Mouse (Mus musculus): ENCODE measurements around the gene Rnase11.
A peak's percentile ranks its signal among the peaks of the same experiment; 100 is the strongest.
"Not testable (repeated sequence)": the region's sequence is repeated elsewhere in the genome, so short reads cannot be mapped to it uniquely, and the experiment has no call there.

Rnase11 gene

GRCm38 (mm10) chr14:51079180-51079579 lies 29.2 kb upstream of the Rnase11 start:
- DNase-seq, result no peak

DNA sequence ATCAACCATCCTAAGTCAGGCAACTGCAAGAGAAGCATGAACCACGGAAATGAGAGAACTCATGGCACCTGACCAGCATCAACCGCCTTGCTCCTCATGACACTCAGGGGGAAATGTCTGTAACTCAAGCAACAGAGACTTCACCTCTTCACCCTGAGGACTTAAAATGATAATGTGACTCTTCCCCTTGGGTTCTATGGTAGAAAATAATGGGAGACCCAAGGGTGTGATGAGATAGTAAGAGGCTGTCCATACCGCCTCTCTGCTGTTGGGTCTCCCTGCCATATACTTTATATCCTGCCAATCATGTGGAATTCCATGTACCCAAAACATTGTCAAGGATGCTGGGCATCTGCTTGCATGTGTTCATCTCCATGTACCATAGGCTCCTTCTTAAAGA lies 24.4 kb upstream of the Rnase11 start, which contains the start of gene Olfr750:
Gene Olfr750 (minus strand): TSS at position 101 of the 400 bp plus-strand sequence.
- DNase-seq, result no peak

GRCm38 (mm10) chr14:51069617-51070016 lies 19.7 kb upstream of the Rnase11 start:
- peak in 1 of 2 experiments; percentile 20 for DNase-seq

- DNase-seq, result no peak
These were observed 19.0 kb upstream of the Rnase11 start for GRCm38 (mm10) chr14:51068956-51069355.

- no peak for DNase-seq
These were observed 10.8 kb upstream of the Rnase11 start for GRCm38 (mm10) chr14:51060761-51061160.

GRCm38 (mm10) chr14:51057401-51057831 lies 7.5 kb upstream of the Rnase11 start, which contains the start of gene Rnase12:
TSS of gene Rnase12 (minus strand) at chr14:51057661.
- no peak for DNase-seq

DNA sequence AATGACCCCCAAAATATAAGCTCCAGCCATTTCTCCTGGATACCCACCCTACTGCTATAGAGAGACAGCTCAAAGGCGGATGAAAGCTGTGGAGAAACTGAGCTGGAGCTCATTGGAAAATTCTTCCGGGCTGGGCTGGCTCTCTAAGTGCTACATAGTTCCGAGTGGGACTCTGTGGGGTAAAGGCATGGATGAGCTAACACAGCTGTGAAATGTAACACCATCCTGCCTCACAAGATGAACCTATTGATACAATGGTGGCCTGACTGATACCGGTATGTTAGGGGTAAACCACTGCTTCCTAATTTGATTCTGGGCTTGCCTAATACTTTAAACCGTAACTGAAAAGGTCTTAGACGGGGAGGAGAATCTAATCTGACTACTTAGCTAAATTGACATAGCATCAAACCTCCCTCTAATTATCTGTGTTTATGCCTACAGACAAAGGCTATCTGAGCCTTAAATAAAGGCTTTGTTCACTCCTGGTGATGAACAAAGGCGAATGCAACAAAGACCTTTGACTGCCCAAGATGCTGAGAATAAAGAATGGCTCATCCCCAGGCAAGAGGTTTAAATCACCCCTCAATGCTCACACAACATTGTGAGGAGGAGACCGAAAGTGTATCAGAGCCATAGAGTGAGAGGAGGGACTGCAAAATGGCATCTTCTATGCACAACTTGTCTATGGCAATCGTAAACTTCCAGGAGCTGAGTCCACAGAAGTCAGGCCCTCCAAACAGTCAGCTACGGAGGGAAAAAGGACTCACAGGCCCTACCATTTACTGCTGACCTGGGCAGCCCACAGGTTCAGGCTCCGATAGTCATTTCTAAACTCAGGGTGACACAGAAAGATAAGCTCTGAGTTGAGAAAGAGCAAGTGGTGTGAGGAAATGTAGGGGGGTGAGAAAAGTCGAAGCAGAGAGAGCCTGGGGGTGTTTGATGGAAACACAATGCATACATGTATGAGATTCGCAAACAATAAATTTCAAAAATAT lies 4.6 kb upstream of the Rnase11 start:
- DNase-seq, result no peak

DNA sequence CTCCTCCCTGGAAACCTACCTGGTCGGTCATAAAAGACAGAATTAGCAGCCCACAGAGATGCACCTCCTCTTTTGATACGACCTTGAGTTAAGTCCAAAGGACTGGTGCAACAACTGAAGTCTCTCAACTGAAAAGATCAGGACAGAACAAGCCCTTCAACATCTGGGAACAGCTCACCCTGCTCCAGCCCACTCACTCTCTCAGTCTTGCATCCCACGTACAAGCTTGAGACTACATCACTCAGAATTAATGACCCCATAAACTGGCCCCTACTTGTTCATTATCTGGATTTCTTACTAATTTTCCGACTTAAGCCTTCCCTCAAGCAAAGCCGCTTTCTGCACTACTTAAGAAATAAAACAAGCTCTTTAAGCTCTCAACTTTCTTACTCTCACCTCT lies 3.2 kb upstream of the Rnase11 start:
- DNase-seq, result no peak

DNA sequence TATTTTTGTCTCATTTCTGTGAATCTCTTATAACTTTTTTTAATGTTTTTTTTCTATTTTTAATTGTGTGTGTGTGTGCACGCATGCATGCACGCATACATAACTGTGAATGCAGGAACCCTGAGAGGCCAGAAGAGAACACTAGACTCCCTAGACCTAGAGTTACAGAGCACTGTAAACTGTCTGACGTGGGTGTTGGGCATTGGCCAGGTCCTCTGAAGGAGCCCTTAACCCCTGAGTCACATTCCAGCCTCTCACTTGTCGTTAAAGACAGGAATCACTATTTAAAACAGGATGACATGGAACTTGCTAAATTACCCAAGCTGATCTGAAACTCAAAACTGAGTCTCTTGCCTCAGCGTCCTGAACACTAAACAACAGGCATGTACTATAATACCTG lies 2.0 kb upstream of the Rnase11 start:
- no peak for DNase-seq

DNA sequence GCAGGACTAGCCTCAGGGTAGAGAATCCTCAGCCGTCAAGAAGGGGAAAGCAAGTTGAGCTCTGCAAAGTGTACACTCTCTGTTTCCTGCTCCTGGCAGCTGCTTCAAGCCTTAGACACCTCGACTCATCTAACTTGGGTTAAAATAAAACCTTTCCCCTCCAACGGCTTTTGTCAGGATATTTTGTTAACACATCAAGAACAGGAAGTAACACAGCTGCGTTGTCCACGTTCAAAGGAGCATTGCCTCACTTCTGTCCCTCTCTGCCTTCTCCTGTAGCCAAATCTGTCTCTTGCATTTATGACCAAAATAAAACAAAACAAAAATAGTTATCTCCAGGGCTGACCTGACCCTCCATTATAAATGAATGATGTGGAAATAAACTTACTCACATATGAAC lies 2.1 kb downstream of the Rnase11 start:
- no peak for DNase-seq

DNA sequence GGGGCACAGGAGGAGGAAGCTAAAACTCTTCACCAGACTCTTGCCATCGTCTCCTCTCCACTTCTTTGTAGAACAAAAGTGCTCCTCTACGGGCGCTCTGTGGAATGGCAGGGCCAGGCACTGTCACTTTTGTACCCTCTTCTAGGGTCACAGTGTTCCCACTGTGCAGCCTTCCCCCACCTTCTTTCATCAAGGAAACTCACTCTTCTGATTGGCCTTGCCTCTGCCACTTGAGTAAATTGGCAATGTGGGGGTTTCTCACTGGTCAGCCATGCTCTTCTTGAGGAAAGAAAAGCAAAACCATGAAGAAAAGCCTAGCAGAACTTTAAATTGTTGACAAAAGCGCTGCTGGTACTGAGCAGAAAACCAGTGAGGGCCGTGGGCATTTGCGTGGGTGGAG lies 8.2 kb downstream of the Rnase11 start, which contains the start of gene Rnase9:
Gene Rnase9 (minus strand): TSS at position 101 of the 400 bp plus-strand sequence.
- no peak for DNase-seq

DNA sequence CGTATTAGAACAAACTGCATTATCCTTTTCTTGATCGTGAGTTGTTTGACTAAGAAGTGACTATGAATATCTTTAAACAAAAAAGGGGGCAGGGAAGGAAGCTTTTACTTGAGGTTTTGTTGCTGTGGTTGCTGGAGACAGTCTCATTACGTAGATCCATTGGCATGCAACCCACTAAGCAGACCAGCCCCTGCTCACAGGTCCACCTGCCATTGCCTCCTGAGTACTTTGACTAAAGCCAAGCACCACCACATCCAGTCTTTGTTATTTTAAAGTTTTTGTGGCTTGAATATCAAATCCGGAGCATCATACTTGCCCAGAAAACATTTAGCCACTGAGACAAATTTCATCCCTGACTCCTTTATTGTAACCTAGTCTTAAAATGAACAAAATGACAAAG lies 13.7 kb downstream of the Rnase11 start:
- no peak for DNase-seq

DNA sequence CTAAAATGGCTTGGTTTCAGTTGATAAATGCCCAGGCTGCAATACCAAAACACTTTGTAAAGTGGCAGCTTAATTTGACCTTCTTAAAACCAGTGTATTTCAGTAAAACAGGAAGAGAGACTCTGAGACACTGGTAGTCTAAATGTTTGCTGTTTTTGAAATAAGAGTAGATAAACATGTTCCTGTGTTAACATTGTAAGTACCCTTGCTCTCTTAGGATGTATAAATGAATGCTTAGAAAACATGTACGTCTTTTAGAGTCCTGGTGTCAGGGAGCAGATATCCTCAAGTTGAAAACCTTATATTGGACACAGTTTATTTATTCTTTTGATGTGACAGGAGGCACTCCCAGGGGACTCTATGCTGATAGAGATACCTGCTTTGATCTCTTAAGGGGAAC lies 14.8 kb downstream of the Rnase11 start:
- no peak for DNase-seq

DNA sequence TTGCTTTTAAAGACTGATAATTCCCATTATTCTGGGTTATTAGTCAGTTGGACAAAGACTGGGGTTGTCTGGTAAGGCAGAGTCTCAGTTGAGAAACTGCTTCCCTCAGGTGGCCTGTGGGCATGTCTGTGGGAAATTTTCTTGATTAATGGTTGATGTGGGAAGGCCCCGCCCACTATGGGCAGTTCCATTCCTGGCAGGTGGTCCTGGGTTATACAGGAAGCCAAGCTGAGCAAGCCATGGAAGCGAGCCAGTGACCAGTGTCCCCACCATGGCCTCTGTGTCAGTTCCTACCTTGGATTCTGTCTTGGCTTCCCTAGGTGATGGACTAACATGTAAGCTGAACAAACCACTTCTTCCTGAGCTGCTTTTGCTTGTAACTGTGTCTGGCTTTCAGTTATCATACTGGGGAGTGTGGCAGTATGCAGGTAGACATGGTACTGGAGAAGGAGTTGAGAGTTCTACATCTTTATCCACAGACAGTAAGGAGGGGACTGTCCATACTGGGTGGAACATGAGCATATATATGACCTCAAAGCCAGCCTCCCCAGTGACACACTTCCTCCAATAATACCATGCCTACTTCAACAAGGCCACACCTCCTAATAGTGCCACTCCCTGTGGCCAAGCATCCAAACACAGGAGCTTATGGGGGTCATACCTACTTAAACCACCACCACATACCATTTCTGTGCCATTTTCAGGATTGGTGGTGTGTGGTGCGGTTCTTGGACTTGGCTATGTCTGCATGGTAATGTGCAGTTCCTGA lies 22.4 kb downstream of the Rnase11 start:
- DNase-seq, result no peak

GRCm38 (mm10) chr14:51026391-51027133 lies 23.4 kb downstream of the Rnase11 start:
- peak; percentile 62 to 79 for DNase-seq

DNA sequence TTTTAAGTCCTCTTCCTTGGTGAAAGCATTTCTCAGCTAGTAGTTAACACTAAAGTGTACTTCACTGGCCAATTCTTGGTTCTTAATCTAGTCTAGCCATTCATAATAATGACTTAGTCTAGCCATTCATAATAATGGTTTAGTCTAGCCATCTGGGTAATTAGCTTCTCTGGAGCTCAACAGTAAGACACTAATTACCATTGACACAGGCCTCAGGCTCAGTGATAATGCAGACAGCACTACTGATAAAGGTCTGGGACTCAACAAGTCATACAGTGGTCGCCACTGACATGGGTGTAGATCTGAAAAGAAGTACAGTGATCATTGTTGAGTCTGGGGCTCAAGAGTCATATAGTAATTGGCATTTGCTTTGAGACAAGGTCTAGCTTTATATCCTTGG lies 25.1 kb downstream of the Rnase11 start:
- no peak for DNase-seq

GRCm38 (mm10) chr14:51023457-51023856 lies 26.5 kb downstream of the Rnase11 start:
- DNase-seq, result no peak

- DNase-seq, result no peak
These were observed 32.7 kb downstream of the Rnase11 start for GRCm38 (mm10) chr14:51017256-51017655.

GRCm38 (mm10) chr14:51015780-51016179 lies 34.2 kb downstream of the Rnase11 start:
- no peak for DNase-seq

GRCm38 (mm10) chr14:51014724-51015123 lies 35.2 kb downstream of the Rnase11 start:
- DNase-seq, result not testable (repeated sequence)

GRCm38 (mm10) chr14:51009572-51009971 lies 40.4 kb downstream of the Rnase11 start:
- DNase-seq, result no peak

GRCm38 (mm10) chr14:51008781-51009180 lies 41.2 kb downstream of the Rnase11 start:
- DNase-seq, result no peak

All from cerebellum, postnatal 36 days (tissue).